Mouse (Mus musculus) retina, postnatal 1 day (tissue): ENCODE results near the gene Cldn13.

Experiments used
- DNase-seq: peaks from one replicate; pipeline ENCODE4 v3.0.0-alpha.2; 2012

The Cldn13 gene

GRCm38 (mm10) chr5:134888505-134888904 lies 26.8 kb downstream of the Cldn13 start:
- DNase-seq: no peak

- peak; percentile 39 for DNase-seq
Observed at GRCm38 (mm10) chr5:134887447-134888335, 27.6 kb downstream of the Cldn13 start.

- no peak for DNase-seq
Observed at GRCm38 (mm10) chr5:134883077-134883476, 32.2 kb downstream of the Cldn13 start.

GRCm38 (mm10) chr5:134876801-134877200 lies 38.5 kb downstream of the Cldn13 start:
- DNase-seq: no peak

- no peak for DNase-seq
Observed at GRCm38 (mm10) chr5:134875245-134875644, 40.1 kb downstream of the Cldn13 start.

- no peak for DNase-seq
Observed at GRCm38 (mm10) chr5:134873956-134874879, 41.1 kb downstream of the Cldn13 start.

- DNase-seq: peak; percentile 9
Observed at GRCm38 (mm10) chr5:134873034-134873433, 42.3 kb downstream of the Cldn13 start.

- DNase-seq: peak; percentile 15
Observed at GRCm38 (mm10) chr5:134872597-134872996, 42.7 kb downstream of the Cldn13 start.

- DNase-seq: no peak
Observed at GRCm38 (mm10) chr5:134868506-134868905, 46.8 kb downstream of the Cldn13 start.

- no peak for DNase-seq
Observed at GRCm38 (mm10) chr5:134867320-134868144, 47.8 kb downstream of the Cldn13 start.

- no peak for DNase-seq
Observed at GRCm38 (mm10) chr5:134865158-134865557, 50.2 kb downstream of the Cldn13 start.
